Mouse (Mus musculus) cerebellum, postnatal 14 days (tissue): ENCODE measurements around the gene 1700013F07Rik.

ENCODE experiments used
- DNase-seq, 2 experiments: peaks; one replicate each; pipeline ENCODE4 v3.0.0; 2021; ENCODE audit warnings: mixed read lengths in 2 of 2

The 1700013F07Rik gene

DNA sequence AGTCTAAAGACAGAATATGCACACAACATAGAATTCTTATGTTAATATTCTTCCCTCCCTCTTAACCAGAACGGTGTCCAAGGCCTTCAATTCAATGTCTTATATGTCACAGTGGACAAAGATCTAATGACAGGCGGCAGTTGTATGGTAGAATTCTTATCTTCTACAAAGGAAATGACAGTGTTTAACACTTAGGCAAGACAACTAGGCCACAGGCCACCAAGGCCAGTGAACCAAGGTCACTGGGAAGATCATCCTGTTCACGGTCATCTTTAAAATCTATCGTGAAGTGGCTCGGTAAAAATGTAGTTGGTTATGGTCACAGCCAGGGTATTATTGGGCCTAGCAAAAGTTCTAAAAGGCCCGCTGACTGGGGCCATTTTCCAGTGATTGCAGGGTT is at the start of gene 1700013F07Rik:
1700013F07Rik (plus strand) TSS at position 200 of the 400 bp plus-strand sequence.
- DNase-seq, result no peak

DNA sequence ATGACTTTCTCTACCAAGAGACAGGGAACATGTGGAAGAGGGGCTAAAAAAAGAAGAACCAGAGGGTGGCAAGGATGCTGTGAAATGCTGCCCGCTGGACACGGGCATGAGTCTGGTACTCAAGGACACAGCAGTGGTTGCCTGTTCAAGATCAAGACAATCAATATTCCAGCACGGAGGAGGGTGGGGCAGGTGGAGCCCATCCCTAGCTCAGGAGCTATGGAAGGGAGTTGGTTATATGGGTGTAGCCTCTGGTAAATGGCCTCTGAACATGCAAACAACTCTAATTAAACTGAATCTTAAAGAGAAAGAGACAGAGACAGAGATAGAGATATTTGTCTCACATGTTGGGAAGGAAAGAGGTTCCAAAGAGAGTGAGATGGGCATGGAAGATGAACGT is 49.2 kb upstream of the 1700013F07Rik start:
- DNase-seq, result no peak

DNA sequence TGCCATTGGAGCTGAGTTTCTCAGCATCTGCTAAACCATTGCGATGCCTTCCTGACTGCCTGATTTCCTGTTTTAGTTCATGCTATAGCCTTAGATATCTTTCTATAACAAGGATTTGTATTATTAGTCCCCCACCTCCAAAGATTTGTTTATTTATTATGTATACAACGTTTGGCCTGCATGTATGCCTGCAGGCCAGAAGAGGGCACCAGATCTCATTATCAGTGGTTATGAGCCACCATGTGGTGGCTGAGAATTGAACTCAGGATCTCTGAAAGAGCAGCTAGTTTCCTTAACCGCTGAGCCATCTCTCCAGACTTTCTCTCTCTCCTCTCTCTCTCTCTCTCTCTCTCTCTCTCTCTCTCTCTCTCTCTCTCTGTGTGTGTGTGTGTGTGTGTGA is 44.0 kb upstream of the 1700013F07Rik start:
- DNase-seq, result no peak

DNA sequence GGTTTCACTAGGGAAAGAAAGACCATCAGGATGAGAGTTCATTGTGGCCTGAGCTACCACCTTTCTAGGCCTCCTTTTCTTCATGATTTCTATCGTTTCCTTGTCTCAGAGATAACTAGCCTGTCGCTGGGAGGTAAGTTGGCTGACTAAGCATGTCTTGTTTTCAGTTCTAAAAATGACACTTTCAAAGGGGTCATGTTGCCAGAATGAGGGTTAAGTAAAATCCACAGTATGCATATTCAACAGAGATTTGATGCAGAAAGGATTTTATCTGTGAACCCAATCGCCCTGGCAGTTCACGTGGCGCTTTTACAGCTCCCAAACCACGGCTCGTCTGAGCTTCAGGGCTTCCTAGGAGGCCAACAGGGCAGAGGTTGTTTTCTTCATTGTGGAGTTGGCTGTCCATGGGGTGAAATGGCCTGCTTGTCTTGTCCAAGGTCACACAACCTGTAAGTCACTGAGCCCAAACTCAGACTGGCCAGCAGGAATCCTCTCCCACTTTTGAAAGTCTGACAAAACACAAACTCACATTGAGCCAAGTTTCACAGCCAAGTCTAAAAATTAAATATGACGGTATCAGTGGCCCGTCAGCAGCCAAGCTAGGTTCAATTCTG is 39.0 kb upstream of the 1700013F07Rik start:
- DNase-seq, result no peak

DNA sequence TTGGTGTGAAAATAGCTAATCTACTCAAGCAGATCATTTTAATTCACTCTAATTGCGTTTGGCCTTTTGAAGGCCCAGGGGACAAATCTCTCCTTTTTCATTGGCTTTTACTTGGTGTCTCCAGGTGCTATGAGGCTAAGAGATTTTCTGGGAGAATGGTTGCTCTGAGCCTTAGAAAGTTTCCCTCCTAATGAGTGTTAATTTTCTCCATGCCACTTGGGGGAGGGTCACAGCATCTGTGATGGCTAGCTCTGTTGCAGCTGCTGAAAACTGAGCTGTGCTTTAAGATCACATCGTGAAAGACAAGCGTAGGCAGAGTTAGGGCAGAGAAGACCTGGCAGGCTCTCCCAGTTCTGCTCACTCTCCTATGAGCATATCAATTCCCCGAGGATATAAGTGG is 38.5 kb upstream of the 1700013F07Rik start:
- no peak for DNase-seq

DNA sequence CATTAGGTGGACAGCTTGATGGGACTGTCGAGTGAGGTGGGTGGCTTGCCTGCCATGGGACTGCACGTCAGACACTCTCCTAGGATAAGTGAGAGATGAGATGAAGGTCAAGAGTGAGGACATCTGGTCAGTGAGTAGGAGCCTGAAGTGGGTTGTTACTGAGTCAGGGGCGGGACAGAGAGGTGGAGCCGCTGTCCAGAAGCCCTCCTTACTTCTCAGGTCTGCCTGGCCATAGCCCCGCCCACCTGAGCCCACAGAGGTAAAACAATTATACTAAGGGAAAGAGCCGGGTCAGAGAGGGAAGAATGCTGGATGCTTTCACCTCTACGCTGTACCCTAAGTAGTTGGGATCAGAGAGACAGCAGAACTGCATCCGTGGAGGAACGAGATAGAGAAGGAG is 36.3 kb upstream of the 1700013F07Rik start:
- DNase-seq, result no peak

DNA sequence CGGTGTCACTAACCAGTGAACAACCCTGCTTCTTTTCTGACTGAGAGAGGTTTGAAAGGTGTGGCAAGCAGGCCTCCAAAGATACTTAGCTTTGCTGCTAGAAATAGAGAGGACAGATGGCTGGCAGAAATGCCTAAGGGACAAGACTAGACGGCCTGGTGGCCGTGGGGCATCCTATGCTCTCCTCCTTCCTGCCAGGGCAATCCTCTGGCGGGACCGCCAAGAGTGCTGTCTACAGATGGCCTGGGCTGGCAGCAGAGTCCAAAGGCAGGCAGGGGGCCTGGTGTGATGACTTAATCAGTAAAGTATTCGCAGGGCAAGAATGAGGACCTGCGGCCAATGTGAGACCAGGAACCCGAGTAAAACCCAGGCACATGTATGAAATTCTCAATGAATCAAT is 34.1 kb upstream of the 1700013F07Rik start:
- DNase-seq, result peak; percentile 96 to 98

DNA sequence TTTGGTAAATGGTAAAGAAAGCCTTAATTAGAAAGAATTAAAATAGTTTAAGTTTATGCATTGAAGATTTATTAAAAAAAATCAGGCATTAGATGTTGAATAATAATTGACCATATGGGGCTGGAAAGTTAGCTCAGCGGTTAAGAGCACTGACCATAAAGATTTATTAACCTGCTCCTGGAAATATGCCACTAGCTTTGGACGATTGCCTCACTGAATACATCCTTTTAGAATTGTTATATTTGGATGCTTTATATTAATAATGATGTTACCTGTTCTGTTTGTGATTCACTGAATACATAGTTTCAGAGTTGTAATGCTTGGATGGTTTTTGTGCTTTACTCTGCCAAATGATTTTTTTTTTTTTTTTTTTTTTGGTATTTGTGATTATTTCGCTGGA is 32.5 kb upstream of the 1700013F07Rik start:
- DNase-seq, result peak; percentile 40 to 47

DNA sequence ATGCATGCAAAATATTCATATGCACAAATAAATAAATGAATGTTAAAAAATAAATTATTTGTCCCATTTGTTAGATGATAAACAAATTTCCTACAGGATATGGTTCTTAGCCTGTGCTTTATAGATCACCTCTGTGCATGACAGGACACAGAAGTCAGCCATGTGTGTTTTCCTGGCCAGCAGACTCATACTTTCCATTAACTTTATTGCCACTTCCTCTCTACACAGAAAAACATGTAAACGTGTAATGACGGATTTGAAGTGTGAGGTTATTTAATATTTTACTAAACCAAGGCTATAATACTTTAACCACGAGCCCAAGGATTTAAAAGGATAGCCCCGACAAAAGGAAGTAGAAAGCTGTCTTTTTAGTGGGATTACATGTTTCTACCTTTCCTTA is 30.0 kb upstream of the 1700013F07Rik start:
- DNase-seq, result no peak

DNA sequence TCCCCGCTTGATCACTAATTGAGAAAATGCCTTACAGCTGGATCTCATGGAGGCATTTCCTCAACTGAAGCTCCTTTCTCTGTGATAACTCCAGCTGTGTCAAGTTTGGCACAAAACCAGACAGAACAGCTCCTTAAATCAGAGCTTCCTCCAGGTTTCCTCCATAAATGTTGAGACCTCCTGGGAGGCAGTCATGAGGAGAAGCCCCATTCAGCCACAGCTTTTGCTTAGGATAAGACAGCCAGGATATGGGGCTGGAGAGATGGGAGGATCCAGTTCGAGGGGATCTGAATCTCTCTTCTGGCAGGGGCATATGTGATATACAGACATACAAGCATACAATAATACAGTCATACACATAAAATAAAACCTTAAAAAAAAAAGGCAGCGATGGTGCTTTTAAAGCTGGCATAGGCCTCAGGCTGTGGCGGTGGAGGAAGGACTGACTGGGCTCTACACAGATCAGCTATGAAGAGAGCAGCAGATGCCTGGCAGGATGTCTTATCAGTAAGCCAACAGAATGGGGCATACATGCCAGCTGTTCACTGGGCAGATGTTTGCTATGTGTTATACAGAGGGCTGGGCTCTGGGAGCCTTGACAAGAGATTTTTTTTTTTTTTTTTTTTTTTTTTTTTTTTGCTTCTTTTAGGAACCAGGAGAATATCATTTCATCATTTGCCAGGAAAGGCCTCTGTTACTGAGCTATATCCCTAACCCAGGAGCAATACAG is 25.0 kb upstream of the 1700013F07Rik start:
- no peak for DNase-seq

DNA sequence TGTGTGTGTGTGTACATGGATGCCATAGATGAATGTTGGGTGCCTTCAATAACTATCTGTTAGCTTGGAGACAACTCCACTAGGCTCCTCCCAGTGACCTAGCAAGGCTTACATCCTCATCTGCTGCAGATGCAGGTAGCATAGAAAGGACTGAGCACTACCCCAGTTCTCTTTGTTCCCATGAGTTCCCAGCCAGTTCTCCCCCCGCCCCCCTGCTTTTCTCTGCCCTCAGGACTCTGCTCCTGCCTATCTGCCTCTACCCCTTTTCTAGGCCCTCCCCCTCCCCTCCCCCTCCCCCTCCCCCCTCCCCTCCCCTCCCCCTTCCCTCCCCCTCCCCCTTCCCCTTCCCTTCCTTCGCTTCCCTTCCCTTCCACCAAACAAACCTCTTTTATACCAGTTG is 23.8 kb upstream of the 1700013F07Rik start:
- DNase-seq, result no peak

DNA sequence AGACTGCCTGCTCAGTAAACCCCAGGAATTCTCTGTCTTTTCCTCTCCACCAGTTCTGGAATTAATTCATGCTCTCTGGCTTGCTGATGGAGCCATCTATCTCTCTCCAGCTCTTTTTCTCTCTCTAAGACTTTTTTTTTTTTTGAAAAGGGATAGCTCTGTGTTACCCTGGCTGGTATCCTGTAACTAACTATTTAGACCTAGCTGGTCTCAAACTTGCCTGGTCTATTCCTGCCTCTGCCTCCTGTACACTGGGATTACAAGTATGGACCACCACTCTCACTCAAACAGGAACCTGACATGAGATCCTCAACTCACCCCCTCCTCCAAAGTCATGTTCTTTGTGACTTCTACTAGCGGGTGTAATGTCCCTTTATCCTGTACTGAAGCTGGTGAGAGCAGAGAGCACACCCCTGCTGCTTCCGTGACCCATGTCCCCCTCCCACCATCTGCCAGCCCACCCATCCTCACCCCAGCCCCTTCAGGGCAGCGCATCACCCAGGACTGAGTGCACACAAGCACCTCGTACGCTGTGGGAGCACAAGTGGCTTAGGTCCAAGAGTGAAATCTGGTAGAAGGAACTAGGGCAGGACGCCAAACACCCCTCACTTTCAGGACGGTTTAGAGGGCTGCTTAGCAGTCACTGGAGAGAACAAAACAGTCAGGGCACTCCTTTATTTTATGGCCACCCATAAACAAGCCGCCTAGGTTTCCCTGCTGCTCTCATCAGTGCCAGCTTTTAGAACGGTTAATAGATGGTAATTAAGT is 23.1 kb upstream of the 1700013F07Rik start:
- peak; percentile 61 to 69 for DNase-seq

DNA sequence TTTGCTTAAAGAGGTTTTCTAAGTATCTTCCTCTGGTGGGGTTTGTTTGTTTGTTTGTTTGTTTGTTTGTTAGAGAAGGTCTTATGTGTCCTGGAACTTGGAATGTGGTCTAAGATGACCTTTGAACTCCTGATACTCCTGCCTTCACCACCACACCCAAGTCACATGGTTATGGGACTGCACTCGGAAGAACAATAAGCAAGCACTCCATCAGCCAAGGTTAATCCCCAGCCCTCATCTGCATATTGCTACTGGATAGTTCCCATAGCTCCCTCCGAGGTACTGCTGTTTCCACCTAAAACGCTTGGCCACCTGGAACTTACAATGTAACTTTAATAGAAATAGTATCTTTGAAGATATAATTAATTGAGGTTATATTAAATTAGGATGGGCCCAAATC is 20.5 kb upstream of the 1700013F07Rik start:
- no peak for DNase-seq

DNA sequence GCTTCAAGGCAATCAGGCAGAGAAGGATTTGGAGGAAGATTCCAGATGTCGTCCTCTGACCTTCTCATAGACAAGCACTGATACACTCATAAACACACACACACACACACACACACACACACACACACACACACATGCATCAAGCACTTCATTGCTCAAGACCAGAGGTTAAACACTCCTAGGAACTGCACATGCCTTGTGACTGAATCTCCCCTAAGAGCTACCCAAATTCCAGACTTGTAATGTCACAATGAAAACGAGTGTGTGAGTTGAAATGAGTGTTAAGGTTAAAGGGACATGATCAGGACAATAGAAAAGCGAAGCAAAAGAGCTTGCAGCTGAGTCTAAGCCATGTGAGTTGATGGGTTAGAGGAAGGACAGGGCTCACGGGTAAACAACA is 15.7 kb upstream of the 1700013F07Rik start:
- no peak for DNase-seq

DNA sequence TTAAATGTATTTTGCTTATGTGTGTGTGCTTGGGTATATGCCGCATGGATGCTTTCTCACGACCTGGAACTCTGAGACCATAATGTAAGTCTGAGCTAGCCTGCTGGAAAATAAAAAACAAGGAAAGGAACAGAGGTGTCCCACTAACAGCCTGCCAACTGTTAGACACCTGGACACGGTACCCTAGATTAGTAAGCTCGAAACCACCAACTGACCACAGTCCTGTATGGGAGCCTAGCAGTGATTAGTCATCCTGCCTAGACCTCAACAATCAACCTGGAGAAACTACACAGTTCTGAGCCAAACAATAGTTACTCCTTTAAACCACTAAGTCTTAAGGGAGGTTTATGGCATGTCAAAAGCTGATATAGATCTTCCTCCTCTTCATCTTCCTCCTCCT is 10.5 kb upstream of the 1700013F07Rik start:
- DNase-seq, result no peak

DNA sequence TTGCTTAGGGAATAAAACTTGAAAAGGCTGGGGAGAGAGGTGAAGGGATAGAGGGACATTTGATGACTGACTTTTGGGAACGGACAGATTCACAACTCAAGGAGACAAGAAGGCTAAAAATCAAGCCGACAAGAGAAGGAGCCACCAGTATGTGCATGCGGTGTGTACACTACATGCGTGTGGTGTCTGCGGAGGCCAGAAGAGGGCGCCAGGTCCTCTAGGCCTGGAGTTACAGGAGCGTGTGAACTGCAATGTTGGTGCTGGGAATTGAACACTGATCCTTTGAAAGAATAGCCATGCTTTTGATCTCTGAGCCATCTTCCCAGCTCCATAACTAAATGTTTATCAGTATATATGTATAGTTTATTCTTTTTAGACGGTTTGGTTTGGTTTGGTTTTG is 5.5 kb upstream of the 1700013F07Rik start:
- no peak for DNase-seq

DNA sequence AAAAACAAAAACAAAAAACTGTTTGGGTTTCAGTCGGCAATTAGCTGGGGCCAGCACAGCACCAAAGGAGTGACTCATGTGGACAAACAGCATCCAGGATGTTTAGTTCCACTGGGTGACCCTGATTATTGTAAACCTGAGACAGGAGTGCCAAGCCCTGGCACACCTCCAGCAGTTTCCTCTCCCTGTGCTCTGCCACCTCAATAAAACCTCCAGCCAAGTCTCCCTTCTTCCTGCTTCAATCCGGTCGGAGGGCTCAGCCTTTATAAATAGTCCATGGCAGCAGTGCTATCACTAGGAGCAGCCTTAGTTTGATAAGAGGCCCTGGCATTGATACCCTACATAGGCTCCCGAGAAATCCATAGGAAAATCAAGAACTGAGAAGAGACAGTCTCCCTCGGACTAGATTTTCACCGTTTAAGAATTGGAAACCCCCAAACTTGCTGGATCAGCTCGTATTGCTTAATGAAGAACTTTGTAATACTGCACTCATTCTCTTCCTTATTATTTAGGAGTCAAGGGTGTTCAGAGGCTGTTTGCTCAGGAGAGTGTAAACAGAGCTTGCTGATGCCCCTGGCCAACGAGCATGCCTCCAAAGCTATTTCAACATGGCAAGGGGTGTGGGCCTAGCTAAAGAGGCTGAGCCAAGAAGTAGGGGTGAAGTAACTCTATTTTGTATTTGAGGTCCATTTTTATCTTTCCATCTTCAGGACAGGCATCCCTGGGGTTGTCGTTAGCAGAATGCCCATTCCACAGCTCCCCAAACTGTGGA is 650 bp upstream of the 1700013F07Rik start:
- DNase-seq, result peak; percentile 61 to 67

DNA sequence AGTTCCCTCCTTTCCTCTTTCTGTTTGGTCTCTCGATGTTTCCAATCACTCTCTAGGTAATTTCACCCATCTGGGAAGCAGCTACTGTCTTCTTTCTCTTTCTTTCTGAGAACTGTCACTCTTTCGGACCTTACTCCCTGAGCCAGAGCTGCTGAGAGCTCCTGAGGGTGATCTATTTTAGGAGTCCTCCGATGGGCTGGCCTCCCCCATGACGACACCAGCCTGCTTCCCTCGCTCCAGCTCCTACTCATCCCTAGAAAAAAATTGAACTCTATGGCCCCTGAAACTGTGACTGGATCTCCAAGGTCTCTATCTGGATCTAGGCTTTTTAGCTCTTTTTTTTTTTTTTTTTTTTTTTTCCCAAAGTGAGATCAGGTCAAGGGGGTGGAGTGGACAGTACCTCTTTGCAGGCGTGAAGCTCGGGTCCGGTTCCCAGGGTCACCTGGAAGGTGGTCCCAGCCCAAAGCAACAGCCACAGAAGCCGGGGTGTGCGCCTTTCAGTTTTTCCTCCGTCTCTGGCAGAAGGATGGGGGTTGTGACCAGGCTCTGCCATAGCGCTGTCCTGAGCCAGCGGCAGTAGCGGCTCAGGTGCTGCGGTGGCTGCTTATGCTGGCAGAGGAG is 2.1 kb downstream of the 1700013F07Rik start:
- DNase-seq, result no peak

DNA sequence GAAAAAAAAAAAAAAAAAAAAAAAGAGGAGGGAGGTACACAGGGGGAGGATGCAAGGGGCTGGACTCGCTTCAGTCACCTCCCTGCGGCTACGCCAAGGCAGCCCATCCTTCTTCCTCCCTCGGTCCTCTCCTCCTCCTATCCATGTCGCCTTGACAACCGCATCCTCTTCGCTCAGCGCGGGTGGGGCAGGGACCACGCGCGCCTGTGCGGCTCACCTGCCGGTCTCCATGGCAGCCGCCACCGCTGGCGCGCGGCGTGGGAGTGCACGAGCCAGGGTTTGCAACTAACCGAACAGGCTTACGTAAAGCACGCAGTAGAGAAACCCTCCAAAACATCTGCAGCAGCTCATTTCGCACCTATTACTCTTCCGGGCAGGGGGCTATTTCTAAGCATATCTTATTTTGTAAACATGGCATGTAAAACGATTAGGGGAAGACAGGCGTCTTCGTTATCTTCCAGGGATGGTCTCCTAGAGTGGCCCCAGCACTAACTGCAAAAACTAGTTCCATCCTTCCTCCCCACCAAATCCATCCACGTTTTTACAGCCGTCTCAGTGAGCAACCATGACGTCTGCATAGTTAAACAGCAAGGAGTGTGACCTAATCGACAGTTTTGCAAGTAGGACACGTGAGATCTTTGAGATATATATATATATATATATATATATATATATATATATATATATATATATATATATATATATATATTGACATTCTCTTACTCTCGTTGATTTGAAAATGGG is 2.7 kb downstream of the 1700013F07Rik start, which contains the start of gene 5330417C22Rik:
5330417C22Rik (minus strand) TSS at position 20 of the 744 bp plus-strand sequence.
- peak; percentile 72 to 73 for DNase-seq

DNA sequence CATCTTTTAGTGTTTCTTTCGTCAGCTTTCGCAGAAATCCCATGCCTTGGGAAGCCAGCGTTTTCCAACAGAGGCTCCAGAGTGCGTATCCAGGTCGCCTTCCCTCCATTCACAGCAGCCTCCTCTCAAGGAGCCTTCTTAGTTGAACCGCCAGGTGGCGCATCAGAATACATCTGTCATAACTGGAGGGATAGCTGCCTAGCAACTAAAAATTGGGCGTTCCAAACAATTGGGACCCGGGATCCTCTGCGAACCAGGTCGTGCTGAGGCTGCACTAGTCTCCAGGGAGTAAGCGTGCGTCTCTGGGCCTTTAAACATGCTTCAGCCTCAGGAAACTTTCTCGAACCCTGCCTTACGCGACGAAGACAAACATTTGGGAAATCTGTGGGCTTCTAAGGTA is 3.4 kb downstream of the 1700013F07Rik start:
- peak; percentile 89 to 93 for DNase-seq

DNA sequence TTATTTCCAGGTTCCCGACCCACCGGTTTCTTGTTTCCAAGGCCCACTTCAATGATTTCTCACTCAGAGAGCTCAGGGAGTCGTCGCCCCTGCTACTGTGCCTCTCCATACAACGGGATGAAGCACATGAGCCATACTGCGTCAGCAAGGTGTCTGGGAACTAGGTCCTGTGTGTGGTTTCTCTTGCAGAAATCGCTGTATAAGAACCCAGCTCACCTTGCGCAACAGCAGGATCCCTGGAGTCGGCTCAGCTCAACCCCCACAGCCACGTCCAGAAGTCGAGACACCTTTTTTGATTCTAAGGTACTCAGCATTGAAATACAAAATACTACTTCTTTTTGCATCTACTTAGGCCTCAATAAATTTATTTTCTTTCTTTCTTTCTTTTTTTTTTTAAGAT is 8.3 kb downstream of the 1700013F07Rik start:
- DNase-seq, result no peak

DNA sequence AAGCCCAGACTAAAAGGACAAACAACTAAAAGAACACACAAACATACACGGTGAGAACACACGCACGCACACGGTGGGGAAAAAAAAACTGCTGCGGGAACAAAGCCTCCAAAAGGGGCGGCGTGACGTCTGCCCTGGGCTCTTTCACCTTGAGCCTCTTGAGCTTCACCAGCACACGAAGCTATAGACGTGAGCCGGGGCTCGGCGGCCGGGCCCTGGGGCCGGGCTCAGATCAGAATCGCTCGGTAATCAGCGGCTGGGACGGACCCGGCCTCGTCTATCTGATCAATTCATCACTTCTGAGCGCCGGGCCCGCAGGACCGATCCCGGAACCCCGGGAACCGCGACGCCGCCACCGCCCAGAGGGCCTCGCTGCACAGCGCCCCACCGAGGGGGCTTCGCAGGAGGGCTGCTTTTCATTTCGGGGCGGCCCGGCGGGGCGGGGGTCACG is 20.2 kb downstream of the 1700013F07Rik start:
- no peak for DNase-seq
